Mouse (Mus musculus) midbrain, embryonic 12.5 days (tissue): Measurements from ENCODE around the gene Ttc29. TPM values are rescaled to one million over a fixed set of nuclear protein-coding genes. Genes with fewer than 3 reads are reported as not detected.
A peak's percentile ranks its signal among the peaks of the same experiment; 100 is the strongest.

Experiments used
- ATAC-seq: fragments of 200-750 bp; cut with Nextera tagmentation; 2 replicates; pipeline ENCODE4 v1.8.0; 2017; ENCODE audit warnings: low read depth, moderate TSS enrichment, moderate library complexity; ENCODE audit not compliant: low FRiP score
- H3K27ac ChIP-seq: fragments of 300-500 bp; sonication (generic); replicated peaks from 2 replicates; pipeline ENCODE4 v1.5.1; 2016; ENCODE audit warnings: mild to moderate bottlenecking
- H3K27me3 ChIP-seq: fragments of 300-500 bp; sonication (generic); 2 replicates; pipeline ENCODE4 v1.6.1; 2016; ENCODE audit warnings: mild to moderate bottlenecking
- H3K36me3 ChIP-seq: fragments of 300-500 bp; sonication (generic); 2 replicates; pipeline ENCODE4 v1.6.1; 2016
- H3K4me1 ChIP-seq: fragments of 300-500 bp; sonication (generic); 2 replicates; pipeline ENCODE4 v1.6.1; 2016
- H3K4me2 ChIP-seq: fragments of 300-500 bp; sonication (generic); replicated peaks from 2 replicates; pipeline ENCODE4 v1.6.1; 2016; ENCODE audit warnings: mild to moderate bottlenecking, moderate library complexity
- H3K4me3 ChIP-seq: fragments of 300-500 bp; sonication (generic); 2 replicates; pipeline ENCODE4 v1.5.1; 2016; ENCODE audit warnings: mild to moderate bottlenecking
- H3K9ac ChIP-seq: fragments of 300-500 bp; sonication (generic); replicated peaks from 2 replicates; pipeline ENCODE4 v1.6.1; 2016; ENCODE audit warnings: mild to moderate bottlenecking, moderate library complexity
- H3K9me3 ChIP-seq: fragments of 300-500 bp; sonication (generic); 2 replicates; pipeline ENCODE4 v1.6.1; 2016; ENCODE audit warnings: mild to moderate bottlenecking
- WGBS: fragments of 180-500 bp; shearing (Covaris S2); methylation state at CpG from one replicate; pipeline ENCODE4 v1.1.7; 2016; 5-methylcytosine and 5-hydroxymethylcytosine counted together
- polyA plus RNA-seq: library from polyadenylated mRNA; unstranded; fragments of >200 nt; fragmentation: Nextera tagmentation; extraction: Ambion mirVana; gene quantifications from 2 replicates; pipeline ENCODE4 v1.2.1, GENCODE M21; 2016

The Ttc29 gene
- polyA plus RNA-seq, 1 experiment from 2014 or later = not detected

DNA sequence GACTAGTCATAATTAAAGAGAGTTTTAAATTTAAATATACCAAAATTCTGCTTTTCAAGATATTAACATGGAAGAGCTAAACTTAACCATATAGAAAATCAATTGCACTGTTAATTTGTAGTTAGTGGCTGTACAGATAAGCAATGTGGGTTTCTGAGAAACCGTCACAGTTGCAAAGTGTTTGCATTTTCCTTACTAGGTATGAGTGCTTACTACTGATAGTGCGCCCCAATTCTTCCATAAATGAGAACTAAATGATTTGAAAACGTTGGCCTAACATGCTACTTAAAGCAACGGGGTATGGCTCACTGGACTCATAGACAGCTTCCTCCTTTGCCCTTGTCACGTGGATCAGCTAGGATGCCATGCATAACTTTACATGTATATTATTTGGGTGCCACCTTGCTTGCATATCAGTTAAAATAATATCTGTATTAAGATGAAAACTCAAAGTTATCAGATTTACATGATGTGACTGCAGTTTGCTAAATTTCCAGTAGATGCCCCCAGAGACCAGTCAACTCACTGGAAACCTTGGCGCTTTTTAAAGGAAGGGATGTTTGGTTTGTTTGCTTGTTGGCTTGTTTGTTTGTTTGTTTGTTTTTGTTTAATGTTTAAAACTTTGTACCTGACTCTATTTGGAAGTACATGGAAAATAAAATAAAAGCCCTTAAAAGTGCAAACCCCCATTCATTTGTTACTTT lies 25.0 kb downstream of the Ttc29 start:
- no peak for ATAC-seq
- 62% methylated on average over 6 of the region's 6 CpGs for whole genome bisulfite sequencing

DNA sequence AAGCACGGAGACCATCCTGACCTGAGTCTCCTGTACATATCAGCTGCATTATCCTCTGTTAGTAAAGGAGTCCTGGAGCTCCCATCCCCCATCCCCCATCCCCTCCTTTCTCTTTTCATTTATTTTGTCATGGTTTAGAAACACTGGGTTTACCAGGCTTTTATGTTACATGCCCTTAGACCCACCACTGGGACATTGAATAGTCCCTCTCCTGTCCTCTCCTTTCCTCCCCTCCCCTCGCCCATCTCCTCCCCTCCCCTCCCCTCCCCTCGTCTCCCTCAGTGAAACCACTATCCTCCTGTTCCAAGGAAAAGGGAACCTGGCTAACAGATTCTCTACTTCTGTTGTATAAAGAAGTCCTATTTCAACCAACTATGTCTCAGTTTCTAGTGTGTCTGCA lies 38.0 kb downstream of the Ttc29 start:
- Histone ChIP-seq H3K36me3 (no peaks in the 10 kb centered on the region), H3K27me3 (no peaks in the 10 kb centered on the region), H3K4me1 (no peaks in the 10 kb centered on the region), H3K4me3 (no peak overlapping the region), H3K27ac (no peak overlapping the region), H3K4me2 (no peak overlapping the region), H3K9ac (no peak overlapping the region), H3K9me3 (no peaks in the 10 kb centered on the region)
- 29% methylated on average over 3 of the region's 3 CpGs for WGBS
- peak; percentile 34; the same call in 1 of the 2 replicates for ATAC-seq

More for the DNA sequence above, 25.0 kb downstream of the Ttc29 start:
- Histone ChIP-seq H3K4me3 (no peak overlapping the region), H3K9me3 (no peaks in the 10 kb centered on the region), H3K4me2 (no peak overlapping the region), H3K4me1 (0 out of 2 replicates have a peak, but pooled peaks cover 4% of the 10 kb centered on the region), H3K27ac (no peak overlapping the region), H3K27me3 (no peaks in the 10 kb centered on the region), H3K9ac (no peak overlapping the region), H3K36me3 (no peaks in the 10 kb centered on the region)

DNA sequence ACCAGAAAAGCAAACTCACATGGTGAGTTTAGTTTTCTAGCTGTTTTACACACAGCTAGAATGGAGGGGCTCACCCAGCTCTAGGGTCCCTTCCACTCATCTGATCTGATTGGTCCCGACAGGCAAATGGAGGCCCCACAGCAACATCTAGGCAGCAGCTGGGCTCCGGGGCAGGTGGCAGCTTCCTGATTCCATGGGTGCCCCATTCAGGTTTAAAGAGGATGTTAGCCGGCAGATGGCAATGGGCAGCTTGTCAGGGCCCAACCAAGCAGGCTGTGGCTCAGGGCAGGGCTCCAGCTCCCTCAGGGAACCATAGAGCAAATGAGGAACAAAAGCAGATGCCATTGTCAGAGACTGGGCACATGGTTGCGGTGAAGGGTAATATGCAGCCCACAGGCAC lies 41.3 kb downstream of the Ttc29 start:
- H3K4me3 ChIP-seq = no peak overlapping the region
- H3K9me3 ChIP-seq = no peaks in the 10 kb centered on the region
- no peaks in the 10 kb centered on the region for H3K27me3 ChIP-seq
- no peaks in the 10 kb centered on the region for H3K36me3 ChIP-seq
- H3K4me1 ChIP-seq = no peaks in the 10 kb centered on the region
- ATAC-seq = no peak
- H3K4me2 ChIP-seq = no peak overlapping the region
- H3K9ac ChIP-seq = no peak overlapping the region; the same call in 1 of the 2 replicates
- no peak overlapping the region for H3K27ac ChIP-seq
- 84% methylated on average over 4 of the region's 4 CpGs for WGBS

DNA sequence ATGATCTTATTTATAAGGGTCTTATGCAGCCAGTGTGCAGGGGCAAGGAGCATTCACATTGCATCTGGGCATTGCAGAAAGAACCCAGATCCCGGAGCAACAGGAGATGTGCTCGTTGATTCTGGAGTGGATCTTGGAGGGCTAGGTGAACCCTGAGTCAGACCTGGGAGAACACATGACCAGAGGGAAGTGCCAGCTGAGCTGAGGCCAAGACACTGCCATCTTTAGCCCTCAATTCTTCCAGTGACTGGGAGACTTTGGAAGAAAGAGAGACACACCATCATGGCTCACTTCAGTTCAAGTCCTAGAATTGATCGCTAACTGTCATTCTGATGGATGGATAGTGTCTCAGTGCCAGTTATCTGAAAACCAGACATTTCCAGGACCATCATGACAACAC lies 41.9 kb downstream of the Ttc29 start:
- 86% methylated on average over 3 of the region's 3 CpGs for WGBS
- Histone ChIP-seq H3K36me3 (no peaks in the 10 kb centered on the region), H3K4me2 (no peak overlapping the region), H3K27me3 (no peaks in the 10 kb centered on the region), H3K4me1 (no peaks in the 10 kb centered on the region), H3K4me3 (no peak overlapping the region), H3K9ac (no peak overlapping the region), H3K27ac (no peak overlapping the region), H3K9me3 (no peaks in the 10 kb centered on the region)
- no peak for ATAC-seq

GRCm38 (mm10) chr8:78265506-78265905 lies 52.4 kb downstream of the Ttc29 start:
- Histone ChIP-seq H3K4me1 (peaks cover 7% of the 10 kb centered on the region), H3K27me3 (no peaks in the 10 kb centered on the region; the same call in 1 of the 2 replicates), H3K4me3 (no peak overlapping the region), H3K4me2 (no peak overlapping the region), H3K9me3 (no peaks in the 10 kb centered on the region), H3K36me3 (no peaks in the 10 kb centered on the region), H3K9ac (no peak overlapping the region), H3K27ac (no peak overlapping the region)
- 78% methylated on average over 5 of the region's 5 CpGs for WGBS
- ATAC-seq = no peak

DNA sequence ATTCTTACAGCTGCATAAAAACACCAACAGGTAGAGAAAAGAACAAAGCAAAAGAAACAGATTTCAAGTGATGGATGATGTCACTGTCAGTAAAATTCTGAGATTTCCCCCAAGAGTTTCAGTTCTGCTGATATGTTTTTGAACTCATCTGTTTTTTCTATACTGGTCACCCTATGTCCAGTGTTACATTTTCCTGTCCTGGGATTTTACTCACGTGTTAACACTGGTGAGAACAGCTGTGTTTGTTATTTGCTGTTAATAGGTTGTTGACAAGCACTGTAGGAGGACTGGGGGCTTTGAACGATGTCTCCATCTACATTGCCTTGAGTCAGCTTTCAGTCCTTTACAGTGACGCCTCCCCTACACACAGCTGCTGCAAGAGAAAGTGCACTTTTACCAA lies 53.1 kb downstream of the Ttc29 start:
- peaks cover 7% of the 10 kb centered on the region for H3K4me1 ChIP-seq
- no peaks in the 10 kb centered on the region for H3K9me3 ChIP-seq
- no peak overlapping the region for H3K4me3 ChIP-seq
- ATAC-seq = no peak
- no peak overlapping the region for H3K9ac ChIP-seq
- no peaks in the 10 kb centered on the region for H3K36me3 ChIP-seq
- H3K27ac ChIP-seq = no peak overlapping the region
- no peak overlapping the region for H3K4me2 ChIP-seq
- no peaks in the 10 kb centered on the region; the same call in 1 of the 2 replicates for H3K27me3 ChIP-seq
- 46% methylated on average over 3 of the region's 3 CpGs for WGBS

DNA sequence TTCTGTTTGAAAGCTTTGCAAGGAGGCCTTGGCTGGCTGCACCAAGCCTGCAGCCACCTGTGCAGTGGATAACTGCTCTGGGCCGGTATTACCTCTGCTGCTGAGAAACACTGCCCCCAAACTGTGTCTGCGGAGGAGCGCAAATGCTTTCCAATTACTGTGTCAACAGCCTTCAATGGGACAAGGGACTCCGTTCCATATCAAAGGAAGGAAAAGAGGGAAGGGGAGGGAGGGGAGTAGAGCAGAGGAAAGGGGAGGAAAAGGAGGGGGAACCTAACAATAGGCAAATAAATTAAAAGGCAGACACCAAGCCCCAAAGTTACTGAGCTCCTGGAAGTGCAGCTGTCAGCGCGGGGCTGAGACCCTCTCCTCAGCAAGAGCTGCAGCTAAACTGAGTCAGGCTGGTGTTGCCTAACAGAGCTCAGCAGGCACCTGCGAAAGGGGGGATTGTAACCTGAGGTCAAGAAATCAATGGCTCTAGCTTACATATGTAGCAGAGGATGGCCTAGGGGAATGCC lies 54.9 kb downstream of the Ttc29 start:
- Histone ChIP-seq H3K4me2 (peak overlapping the region; percentile 36), H3K9me3 (no peaks in the 10 kb centered on the region), H3K4me3 (no peak overlapping the region), H3K4me1 (peaks cover 13% of the 10 kb centered on the region), H3K27me3 (no peaks in the 10 kb centered on the region; the same call in 1 of the 2 replicates), H3K27ac (no peak overlapping the region), H3K9ac (no peak overlapping the region), H3K36me3 (no peaks in the 10 kb centered on the region)
- 2% methylated on average over 7 of the region's 7 CpGs for WGBS
- peak; percentile 73 for ATAC-seq

DNA sequence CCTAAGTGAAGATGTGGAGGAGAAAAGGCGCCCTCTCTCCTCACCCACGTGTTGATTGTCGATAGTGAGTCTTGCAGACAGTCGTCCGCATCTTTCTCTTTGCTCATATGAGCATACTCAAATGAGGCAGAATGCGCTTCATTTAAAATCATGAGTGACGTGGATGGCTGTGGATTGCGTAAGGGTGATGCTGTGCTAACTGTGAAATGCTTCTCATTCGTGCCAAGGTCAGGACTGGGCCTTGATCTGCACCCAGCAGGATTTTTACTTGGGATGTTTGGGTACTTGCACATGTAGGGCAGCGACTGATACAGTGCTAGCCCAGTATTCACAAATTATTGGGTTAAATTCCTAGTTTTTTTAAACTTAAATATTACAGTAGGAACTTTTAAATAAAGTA lies 56.2 kb downstream of the Ttc29 start:
- Histone ChIP-seq H3K9ac (no peak overlapping the region), H3K4me2 (no peak overlapping the region), H3K4me3 (no peak overlapping the region), H3K27me3 (no peaks in the 10 kb centered on the region; the same call in 1 of the 2 replicates), H3K27ac (no peak overlapping the region), H3K36me3 (no peaks in the 10 kb centered on the region), H3K4me1 (peaks cover 13% of the 10 kb centered on the region), H3K9me3 (no peaks in the 10 kb centered on the region)
- no peak for ATAC-seq
- WGBS = 80% methylated on average over 10 of the region's 10 CpGs

DNA sequence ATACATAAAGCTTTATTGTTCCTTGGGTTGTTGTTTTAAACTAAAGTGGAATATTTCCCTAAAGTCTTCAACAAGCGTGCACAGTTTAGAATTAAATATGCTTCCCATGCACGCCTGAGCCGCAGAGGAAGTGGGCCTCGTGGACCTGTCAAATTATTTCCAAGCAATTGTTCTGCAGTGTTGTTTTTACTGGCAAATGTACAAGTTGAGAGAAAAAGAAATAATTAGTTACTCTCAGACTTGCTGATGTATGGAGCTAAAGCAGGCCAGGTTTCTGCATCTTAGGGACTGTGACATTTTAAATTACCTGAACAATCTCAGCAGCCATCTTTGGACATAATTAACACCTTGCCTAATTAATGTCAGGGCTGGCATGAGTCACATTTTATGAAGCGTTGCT lies 58.3 kb downstream of the Ttc29 start:
- peaks cover 13% of the 10 kb centered on the region for H3K4me1 ChIP-seq
- H3K36me3 ChIP-seq = no peaks in the 10 kb centered on the region
- H3K27me3 ChIP-seq = no peaks in the 10 kb centered on the region; the same call in 1 of the 2 replicates
- no peaks in the 10 kb centered on the region for H3K9me3 ChIP-seq
- no peak overlapping the region for H3K4me2 ChIP-seq
- ATAC-seq = no peak
- no peak overlapping the region for H3K4me3 ChIP-seq
- H3K27ac ChIP-seq = no peak overlapping the region
- WGBS = 80% methylated on average over 5 of the region's 5 CpGs
- no peak overlapping the region for H3K9ac ChIP-seq

- Histone ChIP-seq H3K4me2 (no peak overlapping the region), H3K4me3 (no peak overlapping the region), H3K9ac (no peak overlapping the region), H3K27me3 (no peaks in the 10 kb centered on the region), H3K4me1 (peaks cover 6% of the 10 kb centered on the region), H3K9me3 (no peaks in the 10 kb centered on the region), H3K36me3 (no peaks in the 10 kb centered on the region), H3K27ac (no peak overlapping the region)
- ATAC-seq = no peak
- WGBS = 83% methylated on average over 8 of the region's 8 CpGs
These were observed 63.0 kb downstream of the Ttc29 start for GRCm38 (mm10) chr8:78276120-78276519.

GRCm38 (mm10) chr8:78277411-78277810 lies 64.3 kb downstream of the Ttc29 start:
- Histone ChIP-seq H3K36me3 (no peaks in the 10 kb centered on the region), H3K9ac (no peak overlapping the region), H3K4me3 (no peak overlapping the region), H3K9me3 (no peaks in the 10 kb centered on the region), H3K4me1 (no peaks in the 10 kb centered on the region), H3K27me3 (no peaks in the 10 kb centered on the region), H3K27ac (no peak overlapping the region), H3K4me2 (no peak overlapping the region)
- 83% methylated on average over 2 of the region's 2 CpGs for WGBS
- no peak for ATAC-seq

DNA sequence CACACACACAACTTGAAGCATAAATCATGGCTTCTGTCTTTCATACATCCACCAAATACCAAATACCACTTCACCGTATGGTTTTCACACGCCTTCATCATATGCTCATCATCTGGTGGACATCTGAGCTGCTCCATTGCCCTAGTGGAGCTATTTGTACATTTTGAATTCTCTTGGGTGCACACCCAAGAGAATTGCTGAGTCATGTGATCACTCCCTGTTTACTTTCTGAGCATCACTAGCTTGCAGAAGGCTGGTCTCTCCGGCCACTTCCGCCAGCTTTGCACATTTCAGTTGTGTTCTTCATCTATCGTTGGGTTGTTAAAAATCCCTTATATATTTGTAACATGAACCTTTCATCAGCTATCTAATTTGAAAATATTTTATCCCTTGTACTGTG lies 65.5 kb downstream of the Ttc29 start:
- no peaks in the 10 kb centered on the region for H3K9me3 ChIP-seq
- H3K4me2 ChIP-seq = no peak overlapping the region
- no peaks in the 10 kb centered on the region for H3K27me3 ChIP-seq
- no peaks in the 10 kb centered on the region for H3K4me1 ChIP-seq
- H3K4me3 ChIP-seq = no peak overlapping the region
- H3K36me3 ChIP-seq = no peaks in the 10 kb centered on the region
- ATAC-seq = no peak
- H3K27ac ChIP-seq = no peak overlapping the region
- 95% methylated on average over 5 of the region's 5 CpGs for WGBS
- H3K9ac ChIP-seq = no peak overlapping the region
